Mouse (Mus musculus): ENCODE results near the gene Gm45521.

DNA sequence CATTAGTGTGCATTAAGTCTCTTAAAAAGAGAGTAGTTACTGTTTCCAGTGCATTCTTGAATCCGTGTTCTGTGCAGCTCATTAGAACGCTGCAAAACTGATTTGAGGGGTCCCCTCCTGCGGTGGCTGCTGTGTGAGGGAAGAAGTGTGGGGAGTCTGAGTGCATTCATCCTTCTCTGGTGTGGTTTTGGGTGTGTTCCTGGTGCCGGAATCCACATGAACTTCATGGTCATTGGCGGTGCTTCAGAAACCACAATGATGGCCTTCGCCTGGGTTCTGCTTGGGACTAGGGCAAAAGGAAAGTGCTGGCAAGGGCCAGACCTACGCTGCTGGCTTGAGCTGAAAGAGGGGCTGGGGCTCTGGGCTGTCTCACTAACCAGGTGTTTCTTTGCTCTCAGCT, 22.9 kb upstream of the Gm45521 start:
- TF ChIP-seq POLR2A (IDR thresholded peaks at IDR 0.05; ENCODE audit: insufficient read depth, low read depth, low read length) (no peak), CTCF (IDR thresholded peaks at IDR 0.05) (no peak), EP300 (IDR thresholded peaks at IDR 0.05; ENCODE audit: insufficient read depth, low read depth, low read length) (no peak)

Data from heart, adult 2 months (tissue).